Mouse (Mus musculus): ENCODE results near the gene Myof. TPM values are rescaled to one million over a fixed set of nuclear protein-coding genes. Genes with fewer than 3 reads are reported as not detected.

Gene Myof
- polyA plus RNA-seq, 1 experiment from 2014 or later: 4.4 TPM

DNA sequence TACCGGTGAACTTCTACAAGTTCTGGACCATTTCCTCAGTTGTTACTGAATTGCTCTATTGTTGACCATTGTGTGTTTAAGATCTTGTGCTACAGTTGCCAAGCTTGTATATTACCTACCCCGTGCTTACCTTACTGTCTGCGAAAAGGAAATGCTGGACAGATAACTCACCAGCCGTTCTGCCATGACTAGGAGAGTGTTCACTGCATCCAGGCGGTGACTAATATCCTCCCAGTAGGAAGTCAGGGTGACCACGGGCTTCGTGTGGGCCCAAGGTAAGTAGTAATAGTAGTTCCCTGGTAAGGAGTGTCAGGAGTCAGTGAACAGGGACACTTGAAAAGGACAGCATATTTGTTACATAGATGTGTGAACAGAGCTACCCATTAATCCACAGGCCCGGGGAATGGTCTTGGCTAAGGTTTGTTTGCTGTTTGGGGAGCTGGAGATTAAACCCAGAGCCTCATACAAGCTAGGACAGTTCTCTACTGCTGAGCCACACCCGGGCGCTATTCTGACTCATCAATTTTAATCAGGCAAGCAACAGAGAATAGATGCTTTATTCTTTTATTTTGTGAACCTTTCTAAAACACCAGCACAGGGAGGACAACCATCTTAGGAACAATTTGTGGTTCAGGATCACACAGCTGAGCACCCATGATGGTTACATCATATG lies 83.7 kb downstream of the Myof start:
- no peaks in the 10 kb centered on the region for H3K27me3 ChIP-seq (replicated peaks; ENCODE audit: control insufficient read depth, insufficient read depth, low read length)
- H3K4me3 ChIP-seq (ENCODE audit: low read depth, low read length): no peak overlapping the region
- H3K4me1 ChIP-seq (replicated peaks; ENCODE audit: control insufficient read depth, insufficient read depth, low read length): no peaks in the 10 kb centered on the region
- no peaks in the 10 kb centered on the region for H3K36me3 ChIP-seq (ENCODE audit: control insufficient read depth, insufficient read depth, low read length)
- DNase-seq (ENCODE audit: low spot score) (no peak), ATAC-seq (replicated peaks; ENCODE audit: low FRiP score) (no peak)
- H3K9ac ChIP-seq (ENCODE audit: low read depth, low read length): no peak overlapping the region
- H3K4me2 ChIP-seq: no peak overlapping the region
- 68% methylated on average over 10 of the region's 10 CpGs for WGBS
- no peaks in the 10 kb centered on the region for H3K9me3 ChIP-seq (ENCODE audit: control insufficient read depth, low read length)
- no peak overlapping the region for H3K27ac ChIP-seq (ENCODE audit: low read depth, low read length)

DNA sequence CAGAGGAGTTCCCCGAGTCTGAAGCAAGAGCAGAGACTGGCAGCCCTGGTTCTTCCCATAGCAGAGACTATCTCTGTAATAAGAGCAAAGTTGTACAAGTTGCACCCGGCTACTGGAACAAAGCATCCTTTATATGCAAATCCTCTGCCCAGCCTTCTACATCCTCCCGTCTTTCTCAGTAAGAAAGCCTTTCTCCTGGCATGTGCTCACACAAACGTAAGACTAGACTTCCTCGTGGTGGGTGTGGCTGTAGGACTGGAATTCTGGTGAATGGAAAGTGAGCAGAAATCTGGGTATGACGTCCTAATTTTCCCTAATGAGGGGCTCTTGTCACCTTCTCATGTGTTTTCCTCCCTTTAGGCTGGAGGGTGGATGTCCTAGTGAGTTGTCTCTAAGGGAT lies 84.3 kb downstream of the Myof start:
- H3K9ac ChIP-seq (ENCODE audit: low read depth, low read length): no peak overlapping the region
- H3K36me3 ChIP-seq (ENCODE audit: control insufficient read depth, insufficient read depth, low read length): no peaks in the 10 kb centered on the region
- H3K4me2 ChIP-seq: no peak overlapping the region
- H3K9me3 ChIP-seq (ENCODE audit: control insufficient read depth, low read length): no peaks in the 10 kb centered on the region
- H3K27ac ChIP-seq (ENCODE audit: low read depth, low read length): no peak overlapping the region
- H3K4me3 ChIP-seq (ENCODE audit: low read depth, low read length): no peak overlapping the region
- H3K4me1 ChIP-seq (replicated peaks; ENCODE audit: control insufficient read depth, insufficient read depth, low read length): no peaks in the 10 kb centered on the region
- DNase-seq (ENCODE audit: low spot score) (no peak), ATAC-seq (replicated peaks; ENCODE audit: low FRiP score) (no peak)
- WGBS: 67% methylated on average over 6 of the region's 6 CpGs
- 0 out of 2 replicates have a peak, but pooled peaks cover 1% of the 10 kb centered on the region for H3K27me3 ChIP-seq (replicated peaks; ENCODE audit: control insufficient read depth, insufficient read depth, low read length)

DNA sequence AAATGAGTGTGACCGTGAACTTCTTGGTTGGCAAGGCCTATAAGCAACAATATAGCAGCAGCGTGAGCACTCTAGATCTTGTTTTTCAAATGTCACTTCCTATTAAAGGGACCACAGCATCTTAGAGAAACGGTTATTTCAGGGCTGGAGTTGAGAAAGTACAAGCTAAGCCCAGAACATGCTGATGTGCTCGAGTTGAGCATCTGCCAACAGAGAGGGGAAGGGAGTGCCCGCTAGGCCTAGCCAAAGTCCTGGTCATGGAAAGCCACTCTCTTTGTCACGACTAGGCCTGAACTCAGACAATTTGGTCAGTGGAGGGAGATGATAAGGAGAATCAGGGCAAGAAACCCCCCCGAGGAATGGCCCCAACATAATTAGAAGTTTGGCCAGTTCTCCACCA lies 86.1 kb downstream of the Myof start:
- DNase-seq (ENCODE audit: low spot score) (no peak), ATAC-seq (replicated peaks; ENCODE audit: low FRiP score) (no peak)
- no peak overlapping the region for H3K27ac ChIP-seq (ENCODE audit: low read depth, low read length)
- H3K9me3 ChIP-seq (ENCODE audit: control insufficient read depth, low read length): no peaks in the 10 kb centered on the region
- no peaks in the 10 kb centered on the region for H3K4me1 ChIP-seq (replicated peaks; ENCODE audit: control insufficient read depth, insufficient read depth, low read length)
- 79% methylated on average over 7 of the region's 7 CpGs for WGBS
- H3K9ac ChIP-seq (ENCODE audit: low read depth, low read length): no peak overlapping the region
- 0 out of 2 replicates have a peak, but pooled peaks cover 5% of the 10 kb centered on the region for H3K27me3 ChIP-seq (replicated peaks; ENCODE audit: control insufficient read depth, insufficient read depth, low read length)
- no peak overlapping the region for H3K4me3 ChIP-seq (ENCODE audit: low read depth, low read length)
- no peak overlapping the region for H3K4me2 ChIP-seq
- no peaks in the 10 kb centered on the region for H3K36me3 ChIP-seq (ENCODE audit: control insufficient read depth, insufficient read depth, low read length)

DNA sequence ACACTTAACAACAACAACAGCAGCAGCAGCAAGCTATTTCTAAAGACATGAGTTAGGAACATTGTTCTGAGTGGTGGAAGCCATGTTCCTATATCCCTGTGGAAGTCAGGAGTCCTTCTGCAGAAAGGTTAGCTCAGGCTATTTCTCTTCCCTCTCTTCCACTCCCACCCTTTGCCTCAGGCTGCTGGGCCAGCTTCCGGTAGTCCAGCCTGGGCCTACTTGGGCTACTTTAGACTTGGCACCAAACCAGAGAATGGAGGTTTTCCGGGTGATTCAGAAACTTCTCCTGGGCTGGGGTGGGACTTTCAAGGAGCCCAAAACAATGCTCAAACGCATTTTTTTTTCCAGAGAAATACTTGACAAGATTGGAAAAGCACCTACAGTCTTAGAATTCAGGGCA lies 87.4 kb downstream of the Myof start:
- no peaks in the 10 kb centered on the region for H3K4me1 ChIP-seq (replicated peaks; ENCODE audit: control insufficient read depth, insufficient read depth, low read length)
- no peak overlapping the region for H3K9ac ChIP-seq (ENCODE audit: low read depth, low read length)
- no peaks in the 10 kb centered on the region for H3K36me3 ChIP-seq (ENCODE audit: control insufficient read depth, insufficient read depth, low read length)
- H3K27me3 ChIP-seq (replicated peaks; ENCODE audit: control insufficient read depth, insufficient read depth, low read length): 0 out of 2 replicates have a peak, but pooled peaks cover 5% of the 10 kb centered on the region
- WGBS: 73% methylated on average over 3 of the region's 3 CpGs
- H3K9me3 ChIP-seq (ENCODE audit: control insufficient read depth, low read length): no peaks in the 10 kb centered on the region
- H3K27ac ChIP-seq (ENCODE audit: low read depth, low read length): no peak overlapping the region
- DNase-seq (ENCODE audit: low spot score) (no peak), ATAC-seq (replicated peaks; ENCODE audit: low FRiP score) (no peak)
- no peak overlapping the region for H3K4me2 ChIP-seq
- H3K4me3 ChIP-seq (ENCODE audit: low read depth, low read length): no peak overlapping the region

DNA sequence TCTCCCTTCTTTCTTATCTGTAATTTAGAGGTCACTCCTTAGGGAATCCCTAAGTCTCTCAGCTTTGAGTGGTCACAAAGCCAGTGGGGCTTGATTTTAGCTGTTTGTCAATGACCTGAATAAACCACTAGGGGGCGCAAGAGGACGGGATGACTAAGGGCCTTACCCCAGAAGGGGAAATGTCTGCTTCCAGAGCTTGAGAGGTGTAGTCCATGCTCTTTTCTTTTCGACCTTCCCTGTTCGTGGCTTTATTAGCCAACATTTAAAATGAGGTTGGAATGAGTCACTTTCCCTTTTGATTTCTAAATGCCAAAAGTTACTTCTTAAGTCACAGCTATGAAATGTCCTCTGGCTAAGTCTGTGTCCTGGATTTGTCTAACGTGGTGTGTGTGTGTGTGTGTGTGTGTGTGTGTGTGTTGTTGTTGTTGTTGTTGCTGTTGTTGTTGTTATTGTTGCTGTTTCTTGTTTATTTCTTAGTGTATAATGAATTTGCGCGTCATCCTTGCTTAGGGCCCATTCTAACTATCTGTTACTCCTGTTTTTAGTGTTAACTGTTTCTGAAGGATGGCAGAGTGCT lies 87.9 kb downstream of the Myof start:
- no peaks in the 10 kb centered on the region for H3K4me1 ChIP-seq (replicated peaks; ENCODE audit: control insufficient read depth, insufficient read depth, low read length)
- no peak overlapping the region for H3K9ac ChIP-seq (ENCODE audit: low read depth, low read length)
- no peak overlapping the region for H3K4me2 ChIP-seq
- ATAC-seq (replicated peaks; ENCODE audit: low FRiP score) (no peak), DNase-seq (ENCODE audit: low spot score) (peak; percentile 41)
- no peaks in the 10 kb centered on the region for H3K9me3 ChIP-seq (ENCODE audit: control insufficient read depth, low read length)
- no peak overlapping the region for H3K4me3 ChIP-seq (ENCODE audit: low read depth, low read length)
- 0 out of 2 replicates have a peak, but pooled peaks cover 5% of the 10 kb centered on the region for H3K27me3 ChIP-seq (replicated peaks; ENCODE audit: control insufficient read depth, insufficient read depth, low read length)
- H3K27ac ChIP-seq (ENCODE audit: low read depth, low read length): no peak overlapping the region
- WGBS: 37% methylated on average over 7 of the region's 7 CpGs
- no peaks in the 10 kb centered on the region for H3K36me3 ChIP-seq (ENCODE audit: control insufficient read depth, insufficient read depth, low read length)

DNA sequence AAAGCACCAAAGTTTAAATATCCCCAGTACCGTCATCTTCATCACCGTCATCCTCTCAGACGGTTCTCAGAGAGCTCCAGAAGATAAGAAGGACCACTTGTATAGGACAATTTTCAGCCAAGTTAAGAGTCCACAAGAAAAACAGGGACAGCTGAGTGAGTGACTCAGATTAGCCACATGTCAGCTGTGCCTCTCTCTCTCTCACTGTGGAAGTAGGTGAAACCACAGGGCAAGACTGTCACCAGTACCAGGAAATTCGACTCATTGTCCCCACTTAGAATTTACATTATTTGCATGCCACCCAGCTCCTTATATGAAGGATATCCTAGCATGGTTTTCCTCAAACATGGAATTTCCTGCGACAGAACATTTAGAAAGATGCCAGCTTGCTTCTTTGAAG lies 88.6 kb downstream of the Myof start:
- Histone ChIP-seq H3K27me3 (replicated peaks; ENCODE audit: control insufficient read depth, insufficient read depth, low read length) (0 out of 2 replicates have a peak, but pooled peaks cover 5% of the 10 kb centered on the region), H3K27ac (ENCODE audit: low read depth, low read length) (no peak overlapping the region), H3K4me2 (no peak overlapping the region), H3K4me3 (ENCODE audit: low read depth, low read length) (no peak overlapping the region), H3K4me1 (replicated peaks; ENCODE audit: control insufficient read depth, insufficient read depth, low read length) (no peaks in the 10 kb centered on the region), H3K9me3 (ENCODE audit: control insufficient read depth, low read length) (no peaks in the 10 kb centered on the region), H3K36me3 (ENCODE audit: control insufficient read depth, insufficient read depth, low read length) (no peaks in the 10 kb centered on the region), H3K9ac (ENCODE audit: low read depth, low read length) (no peak overlapping the region)
- no peak for DNase-seq (ENCODE audit: low spot score)
- WGBS: 69% methylated on average over 5 of the region's 5 CpGs
- no peak for ATAC-seq (replicated peaks; ENCODE audit: low FRiP score)

DNA sequence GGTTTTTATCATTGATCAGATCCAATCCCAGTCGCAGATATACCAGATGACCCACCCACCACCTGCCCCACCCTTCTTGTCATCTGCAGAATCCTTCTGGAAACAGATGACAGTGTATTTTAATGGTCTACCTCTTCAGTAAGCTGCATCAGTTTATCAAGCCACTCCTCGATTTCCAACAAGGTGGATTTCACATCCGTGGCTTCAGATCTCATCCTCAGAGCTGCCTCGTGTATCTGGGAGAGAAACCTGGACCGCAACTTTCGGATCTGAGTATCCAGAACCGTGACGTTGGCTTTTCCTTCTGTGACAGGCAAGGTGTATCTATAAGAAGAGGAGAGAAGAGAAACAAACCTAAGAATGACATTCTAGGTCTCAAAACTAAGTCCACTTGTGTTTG lies 89.1 kb downstream of the Myof start:
- Histone ChIP-seq H3K4me1 (replicated peaks; ENCODE audit: control insufficient read depth, insufficient read depth, low read length) (no peaks in the 10 kb centered on the region), H3K4me2 (no peak overlapping the region), H3K9me3 (ENCODE audit: control insufficient read depth, low read length) (no peaks in the 10 kb centered on the region), H3K27ac (ENCODE audit: low read depth, low read length) (no peak overlapping the region), H3K36me3 (ENCODE audit: control insufficient read depth, insufficient read depth, low read length) (no peaks in the 10 kb centered on the region), H3K4me3 (ENCODE audit: low read depth, low read length) (no peak overlapping the region), H3K27me3 (replicated peaks; ENCODE audit: control insufficient read depth, insufficient read depth, low read length) (0 out of 2 replicates have a peak, but pooled peaks cover 5% of the 10 kb centered on the region), H3K9ac (ENCODE audit: low read depth, low read length) (no peak overlapping the region)
- DNase-seq (ENCODE audit: low spot score): no peak
- WGBS: 74% methylated on average over 8 of the region's 8 CpGs
- no peak for ATAC-seq (replicated peaks; ENCODE audit: low FRiP score)

DNA sequence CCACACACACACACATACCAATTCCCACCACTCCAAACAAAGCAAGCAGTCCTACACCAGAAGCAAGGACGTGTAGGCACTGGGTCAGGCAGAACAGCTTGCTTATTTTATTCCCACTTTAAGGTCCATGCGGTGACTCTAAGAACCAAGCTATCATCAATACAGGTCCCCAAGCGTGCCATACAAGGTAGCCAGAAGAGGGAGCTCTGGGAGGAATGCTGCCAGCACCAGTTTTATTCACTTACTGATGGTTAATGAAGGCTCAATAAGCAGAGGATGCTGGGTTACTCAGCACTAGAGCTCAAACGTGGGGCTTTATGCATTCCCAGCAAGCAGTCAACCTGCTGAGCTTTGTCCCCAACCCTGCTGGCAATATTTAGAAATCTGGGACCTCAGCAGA lies 96.7 kb downstream of the Myof start:
- Histone ChIP-seq H3K4me2 (no peak overlapping the region), H3K27ac (ENCODE audit: low read depth, low read length) (no peak overlapping the region), H3K9me3 (ENCODE audit: control insufficient read depth, low read length) (no peaks in the 10 kb centered on the region), H3K9ac (ENCODE audit: low read depth, low read length) (no peak overlapping the region), H3K4me1 (replicated peaks; ENCODE audit: control insufficient read depth, insufficient read depth, low read length) (no peaks in the 10 kb centered on the region), H3K36me3 (ENCODE audit: control insufficient read depth, insufficient read depth, low read length) (no peaks in the 10 kb centered on the region), H3K27me3 (replicated peaks; ENCODE audit: control insufficient read depth, insufficient read depth, low read length) (no peaks in the 10 kb centered on the region), H3K4me3 (ENCODE audit: low read depth, low read length) (no peak overlapping the region)
- ATAC-seq (replicated peaks; ENCODE audit: low FRiP score): no peak
- WGBS: 35% methylated on average over 4 of the region's 4 CpGs
- DNase-seq (ENCODE audit: low spot score): no peak

DNA sequence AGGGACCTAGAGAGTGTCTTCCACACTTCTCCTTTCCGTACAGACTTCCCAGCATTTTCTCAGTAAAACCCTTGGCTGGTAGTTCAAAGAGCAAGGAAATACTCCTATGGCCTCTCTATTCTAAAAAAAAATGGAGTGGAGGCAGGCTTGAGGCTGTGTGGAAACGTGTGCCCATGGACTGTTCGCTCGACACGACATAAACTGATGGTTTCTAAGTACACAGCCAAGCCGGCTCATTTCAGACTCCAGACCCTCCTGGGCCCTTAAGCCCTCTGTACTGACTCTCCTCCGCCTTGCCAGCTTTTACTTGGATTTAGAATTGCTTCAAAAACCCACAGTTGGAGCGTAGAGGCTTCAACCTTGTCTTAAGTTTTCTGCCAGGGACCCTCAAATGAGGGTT lies 97.3 kb downstream of the Myof start:
- H3K9ac ChIP-seq (ENCODE audit: low read depth, low read length): no peak overlapping the region
- no peak overlapping the region for H3K4me2 ChIP-seq
- H3K27ac ChIP-seq (ENCODE audit: low read depth, low read length): no peak overlapping the region
- no peak overlapping the region for H3K4me3 ChIP-seq (ENCODE audit: low read depth, low read length)
- H3K4me1 ChIP-seq (replicated peaks; ENCODE audit: control insufficient read depth, insufficient read depth, low read length): no peaks in the 10 kb centered on the region
- DNase-seq (ENCODE audit: low spot score) (no peak), ATAC-seq (replicated peaks; ENCODE audit: low FRiP score) (no peak)
- no peaks in the 10 kb centered on the region for H3K9me3 ChIP-seq (ENCODE audit: control insufficient read depth, low read length)
- no peaks in the 10 kb centered on the region for H3K27me3 ChIP-seq (replicated peaks; ENCODE audit: control insufficient read depth, insufficient read depth, low read length)
- 63% methylated on average over 8 of the region's 8 CpGs for WGBS
- H3K36me3 ChIP-seq (ENCODE audit: control insufficient read depth, insufficient read depth, low read length): no peaks in the 10 kb centered on the region

All from liver, embryonic 11.5 days (tissue).